Comparison of ENCODE assay signal across 9 mouse cellular contexts in the genomic region with DNA sequence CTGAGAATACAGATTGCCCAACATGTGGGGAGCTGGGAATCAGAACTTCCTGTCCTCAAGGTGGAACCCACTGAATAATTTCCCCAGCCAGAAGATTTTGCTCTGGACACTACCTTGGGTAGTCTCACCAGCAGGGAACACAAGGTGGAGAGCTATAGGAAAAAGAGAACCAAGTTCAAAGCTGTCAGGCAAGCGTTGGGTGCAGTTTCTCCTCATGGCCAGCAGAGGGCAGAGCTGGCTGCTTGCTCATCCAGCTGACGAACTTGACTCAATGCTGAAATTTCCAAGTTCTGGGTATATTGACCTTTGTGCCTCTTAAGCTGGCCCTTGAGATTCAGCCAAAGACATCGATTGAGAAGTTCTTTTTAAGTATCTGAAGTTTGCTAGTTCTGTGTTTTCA. TPM values are rescaled to one million over a fixed set of nuclear protein-coding genes. Genes with fewer than 3 reads are reported as not detected.
A peak's percentile ranks its signal among the peaks of the same experiment; 100 is the strongest.
DNase-seq lines count a peak whose midpoint lies in the region; ATAC-seq and TF ChIP-seq lines count a peak whose summit lies in the region.
"Had no signal": no experiment of that assay in that cellular context is flagged by ENCODE, and none has a peak within 500 bp of the region (broad histone marks: within the 10 kb centered on the region; RNA-seq: fewer than 3 reads in every experiment).

No protein-coding gene starts in this region.

- no peaks in the 10 kb centered on the region for H3K27me3 ChIP-seq in testis, adult 2 months (ENCODE audit: control insufficient read depth, insufficient read depth, low read length)
- peaks cover 16% of the 10 kb centered on the region for H3K27me3 ChIP-seq in intestine, embryonic 16.5 days (replicated peaks; ENCODE audit: control insufficient read depth, insufficient read depth, low read length)

- no peak for TF ChIP-seq POLR2A in testis, adult 2 months (IDR thresholded peaks at IDR 0.05; ENCODE audit: control insufficient read depth, low read depth, low read length)

- peak; percentile 26 for DNase-seq in gastrocnemius, postnatal 10 days
- DNase-seq in gastrocnemius, adult 8-10 months (ENCODE audit: low spot score in 2 of 2): no peak
- DNase-seq in testis, postnatal 14 days (ENCODE audit: low spot score): no peak
- peak; percentile 74 for DNase-seq in cerebellum, adult 9-11 months
- peak; percentile 23 for DNase-seq in lung, postnatal 36 days
- DNase-seq in thymus, postnatal 36 days: peak; percentile 12

- H3K36me3 ChIP-seq in testis, adult 2 months (ENCODE audit: control insufficient read depth, insufficient read depth, low read length): no peaks in the 10 kb centered on the region
- no peaks in the 10 kb centered on the region for H3K36me3 ChIP-seq in intestine, embryonic 16.5 days (ENCODE audit: control insufficient read depth, insufficient read depth, low read length)
- H3K36me3 ChIP-seq: limb, embryonic 15.5 days had no signal

- no peak overlapping the region for H3K9ac ChIP-seq in intestine, embryonic 16.5 days (ENCODE audit: low read depth, low read length)
- H3K9ac ChIP-seq: limb, embryonic 15.5 days had no signal

- H3K4me3 ChIP-seq in testis, adult 2 months (ENCODE audit: control insufficient read depth, low read depth, low read length): no peak overlapping the region
- H3K4me3 ChIP-seq in intestine, embryonic 16.5 days (ENCODE audit: low read length): no peak overlapping the region
- H3K4me3 ChIP-seq: limb, embryonic 15.5 days had no signal

- peak; percentile 94; the same call in 1 of the 2 replicates for TF ChIP-seq CTCF in testis, adult 2 months (IDR thresholded peaks at IDR 0.05; ENCODE audit: control insufficient read depth, insufficient read depth, insufficient replicate concordance, low read depth, low read length)

- no peak overlapping the region for H3K27ac ChIP-seq in testis, adult 2 months (ENCODE audit: control insufficient read depth, insufficient read depth, low read depth, low read length)
- H3K27ac ChIP-seq in intestine, embryonic 16.5 days (ENCODE audit: low read length): no peak overlapping the region
- H3K27ac ChIP-seq: limb, embryonic 15.5 days had no signal

- WGBS in intestine, embryonic 16.5 days: 9% methylated on average over 3 of the region's 3 CpGs

- H3K4me2 ChIP-seq in intestine, embryonic 16.5 days (ENCODE audit: low read depth, low read length): no peak overlapping the region
- H3K4me2 ChIP-seq: limb, embryonic 15.5 days had no signal

- no peaks in the 10 kb centered on the region for H3K9me3 ChIP-seq in intestine, embryonic 16.5 days (ENCODE audit: control insufficient read depth, low read length)
- H3K9me3 ChIP-seq: limb, embryonic 15.5 days had no signal

- peaks cover 2% of the 10 kb centered on the region; the same call in 1 of the 2 replicates for H3K4me1 ChIP-seq in testis, adult 2 months (ENCODE audit: control insufficient read depth, insufficient read depth, low read length)
- H3K4me1 ChIP-seq in intestine, embryonic 16.5 days (ENCODE audit: control insufficient read depth, insufficient read depth, low read length): no peaks in the 10 kb centered on the region; the same call in 1 of the 2 replicates

- 0 out of 2 replicates have a peak, but pooled peaks have one; percentile 11 for ATAC-seq in intestine, embryonic 16.5 days

RNA-seq across cellular contexts. Expression of a gene that starts 18.7 kb away (rescaled TPM):
- total RNA-seq in gastrocnemius, postnatal 10 days (2021): under 1 TPM; 0.23 to 0.38 TPM
- total RNA-seq in gastrocnemius, adult 8-10 months (2022): under 1 TPM in 2 of 4 experiments, not detected in 2; 0.24 to 0.31 TPM
- polyA plus RNA-seq in testis, adult 2 months (2012; rRNA removed): 8.2 and 9.8 TPM in 2 replicates
- polyA plus RNA-seq in intestine, embryonic 16.5 days (2015; fragmentation: Nextera tagmentation; extraction: Ambion mirVana): 1.3 and 2.2 TPM in 2 replicates

RNA-seq across cellular contexts. Expression of a gene that starts 59.2 kb away (rescaled TPM):
- total RNA-seq in gastrocnemius, postnatal 10 days (2021): 1 to 10 TPM; 7.1 to 7.7 TPM
- total RNA-seq in gastrocnemius, adult 8-10 months (2022): 10 to 100 TPM in 3 of 4 experiments, 1 to 10 TPM in 1; 8.4 to 13.0 (median 11.8) TPM
- polyA plus RNA-seq in testis, adult 2 months (2012; rRNA removed): 0.17 and 0.32 TPM in 2 replicates
- 15.1 and 16.2 TPM in 2 replicates for polyA plus RNA-seq in intestine, embryonic 16.5 days (2015; fragmentation: Nextera tagmentation; extraction: Ambion mirVana)

Comparison
In these comparisons a context has a peak if more than half of its experiments do, and no peak if none do; other contexts are left out.
1. DNase-seq: peak in gastrocnemius, postnatal 10 days (single experiment), cerebellum, adult 9-11 months (single experiment), lung, postnatal 36 days (single experiment) and thymus, postnatal 36 days (2 of 2); none in gastrocnemius, adult 8-10 months (0 of 2) and testis, postnatal 14 days (single experiment).